Mouse (Mus musculus): ENCODE data around the gene Ckmt2.

The Ckmt2 gene

GRCm38 (mm10) chr13:91877350-91877749 is 665 bp upstream of the Ckmt2 start:
- ChIA-PET POLR2A (no interaction called here), CTCF (no interaction called here)

GRCm38 (mm10) chr13:91875581-91875980 is 1.1 kb downstream of the Ckmt2 start:
- POLR2A ChIA-PET: no interaction called here
- CTCF ChIA-PET: no interaction called here

- CTCF ChIA-PET: no interaction called here
- POLR2A ChIA-PET: no interaction called here
Observed at GRCm38 (mm10) chr13:91874565-91874964, 2.1 kb downstream of the Ckmt2 start.

GRCm38 (mm10) chr13:91873734-91874329 is 2.9 kb downstream of the Ckmt2 start:
- CTCF ChIA-PET: no interaction called here
- POLR2A ChIA-PET: interaction anchor here in 1 of 4 experiments (0.6 kb wide), 1 partner anchor 968 kb away, joined by 3 read pairs; no protein-coding TSS in a partner anchor

DNA sequence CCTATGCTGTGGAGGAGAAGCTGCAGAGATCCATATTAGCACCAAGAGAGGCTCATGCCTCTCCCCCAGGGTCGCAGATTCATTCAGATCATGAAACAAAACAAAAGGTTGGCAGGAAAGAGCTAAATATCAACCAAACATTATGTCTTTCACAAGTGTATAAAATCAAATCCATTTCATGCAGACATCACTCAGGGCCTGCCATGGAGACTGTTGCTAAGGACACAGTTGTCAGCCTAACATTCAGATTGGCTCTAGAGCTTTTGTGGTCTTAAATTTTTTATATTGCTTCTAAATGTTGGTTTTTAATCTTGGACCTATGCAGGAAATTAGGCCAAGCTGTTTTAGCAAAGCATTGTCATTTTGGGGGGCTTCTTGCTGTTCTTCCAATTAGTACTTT is 8.1 kb downstream of the Ckmt2 start:
- ChIA-PET POLR2A (no interaction called here), CTCF (interaction anchor here in 1 of 4 experiments (1.1 kb wide), 1 partner anchor 14 kb away, joined by 3 read pairs; no protein-coding TSS in a partner anchor)

DNA sequence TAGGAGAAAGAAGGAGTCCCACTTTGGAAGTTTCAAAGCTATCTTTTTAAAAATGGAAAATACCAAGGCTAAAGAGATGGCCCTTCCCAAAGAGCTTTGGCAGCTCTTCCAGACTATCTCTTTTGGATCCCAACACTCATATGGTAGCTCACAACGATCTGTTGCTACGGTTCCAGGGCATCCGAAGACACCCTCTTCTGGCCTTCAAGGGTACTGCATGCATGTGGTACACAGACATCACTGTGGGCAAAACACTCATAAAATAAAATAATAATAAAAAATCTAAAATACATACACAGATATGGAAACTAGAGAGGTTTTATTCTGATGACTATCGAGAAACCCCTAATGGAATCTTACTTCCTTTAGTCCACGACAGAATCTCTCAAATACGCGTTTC is 17.9 kb downstream of the Ckmt2 start:
- ChIA-PET CTCF (interaction anchor here in 3 of 4 experiments (0.6 to 3.0 kb wide), 13 partner anchors 9 to 182 kb away, joined by 3 to 19 read pairs (median 4); no protein-coding TSS in a partner anchor), POLR2A (interaction anchor here in 1 of 4 experiments (1.7 kb wide), 1 partner anchor 79 kb away, joined by 3 read pairs; no protein-coding TSS in a partner anchor)

DNA sequence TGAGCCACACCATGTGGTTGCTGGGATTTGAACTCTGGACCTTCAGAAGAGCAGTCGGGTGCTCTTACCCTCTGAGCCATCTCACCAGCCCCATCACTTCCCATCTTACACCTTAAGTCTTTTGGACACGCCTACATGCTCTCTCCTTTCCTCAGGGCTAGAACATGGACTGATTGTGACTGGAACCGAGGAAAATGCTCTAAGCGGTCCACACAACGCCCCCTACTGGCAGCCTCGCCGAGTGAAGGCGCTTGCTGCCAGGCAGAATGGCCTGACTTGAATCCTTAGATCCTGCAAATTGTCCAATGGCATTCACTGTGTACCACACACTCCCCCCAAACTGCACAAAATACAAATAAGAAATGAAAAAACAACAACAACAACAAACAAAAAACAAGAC is 19.3 kb downstream of the Ckmt2 start:
- POLR2A ChIA-PET: interaction anchor here in 1 of 4 experiments (1.7 kb wide), 1 partner anchor 78 kb away, joined by 3 read pairs; no protein-coding TSS in a partner anchor
- CTCF ChIA-PET: interaction anchor here in 1 of 4 experiments (1.8 to 3.0 kb wide), 2 partner anchors 50 to 134 kb away, joined by 4 to 19 read pairs; no protein-coding TSS in a partner anchor

- CTCF ChIA-PET: interaction anchor here in 1 of 4 experiments (1.5 kb wide), 1 partner anchor 131 kb away, joined by 3 read pairs; no protein-coding TSS in a partner anchor
Observed at GRCm38 (mm10) chr13:91854412-91854811, 22.3 kb downstream of the Ckmt2 start.

DNA sequence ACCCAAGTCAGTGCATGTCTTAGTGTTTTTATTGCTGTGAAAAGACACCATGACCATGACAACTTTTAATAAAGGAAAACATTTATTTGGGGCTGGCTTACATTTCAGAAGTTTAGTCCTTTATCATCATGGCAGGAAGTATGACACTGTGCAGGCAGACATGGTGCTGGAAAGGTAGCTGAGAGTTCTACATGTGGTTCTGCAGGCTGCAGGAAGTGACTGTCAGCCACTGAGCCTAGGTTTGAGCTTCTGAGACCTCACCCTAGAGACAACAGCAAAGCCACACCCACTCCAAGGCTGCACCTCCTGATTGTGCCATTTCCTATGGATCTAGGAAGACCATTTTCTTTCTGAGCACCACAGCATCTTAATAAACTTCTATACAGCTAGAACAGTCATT is 48.8 kb downstream of the Ckmt2 start:
- CTCF ChIA-PET: no interaction called here
- POLR2A ChIA-PET: no interaction called here

More at GRCm38 (mm10) chr13:91854412-91854811, 22.3 kb downstream of the Ckmt2 start:
- POLR2A ChIA-PET: interaction anchor here in 1 of 4 experiments (1.1 kb wide), 1 partner anchor 46 kb away, joined by 7 read pairs; no protein-coding TSS in a partner anchor

DNA sequence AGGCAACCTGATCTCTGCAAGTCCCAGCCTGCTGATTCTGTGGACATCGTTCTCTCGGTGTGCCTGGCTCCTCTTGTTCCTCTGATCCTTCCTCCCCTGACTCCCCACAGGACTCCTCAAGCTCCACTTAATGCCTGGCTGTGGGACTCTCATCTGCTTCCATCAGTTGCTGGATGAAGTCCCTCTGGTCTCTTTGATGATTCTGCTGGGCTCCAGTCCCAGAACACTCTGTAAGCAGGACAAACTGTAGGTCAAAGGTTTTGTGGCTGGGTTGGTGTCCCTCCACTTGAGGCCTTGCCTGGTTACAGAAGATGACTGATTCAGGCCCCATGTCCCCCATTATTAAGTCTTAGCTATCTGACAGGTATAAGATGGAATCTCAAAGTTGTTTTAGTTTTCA is 50.6 kb downstream of the Ckmt2 start:
- ChIA-PET CTCF (interaction anchor here in 1 of 4 experiments (0.6 kb wide), 1 partner anchor 391 kb away, joined by 3 read pairs; no protein-coding TSS in a partner anchor), POLR2A (no interaction called here)

GRCm38 (mm10) chr13:91824845-91825550 is 51.7 kb downstream of the Ckmt2 start:
- POLR2A ChIA-PET: interaction anchor here in 1 of 4 experiments (1.7 to 2.0 kb wide), 2 partner anchors 15 to 17 kb away, joined by 8 read pairs; partner anchors contain the start of gene Zcchc9
- CTCF ChIA-PET: interaction anchor here in 1 of 4 experiments (2.0 kb wide), 1 partner anchor 15 kb away, joined by 6 read pairs; no protein-coding TSS in a partner anchor

- ChIA-PET POLR2A (interaction anchor here in 1 of 4 experiments (1.7 to 2.0 kb wide), 2 partner anchors 14 to 16 kb away, joined by 8 read pairs; partner anchors contain the start of gene Zcchc9), CTCF (interaction anchor here in 1 of 4 experiments (2.0 kb wide), 1 partner anchor 14 kb away, joined by 6 read pairs; no protein-coding TSS in a partner anchor)
Observed at GRCm38 (mm10) chr13:91823735-91824134, 53.0 kb downstream of the Ckmt2 start.

DNA sequence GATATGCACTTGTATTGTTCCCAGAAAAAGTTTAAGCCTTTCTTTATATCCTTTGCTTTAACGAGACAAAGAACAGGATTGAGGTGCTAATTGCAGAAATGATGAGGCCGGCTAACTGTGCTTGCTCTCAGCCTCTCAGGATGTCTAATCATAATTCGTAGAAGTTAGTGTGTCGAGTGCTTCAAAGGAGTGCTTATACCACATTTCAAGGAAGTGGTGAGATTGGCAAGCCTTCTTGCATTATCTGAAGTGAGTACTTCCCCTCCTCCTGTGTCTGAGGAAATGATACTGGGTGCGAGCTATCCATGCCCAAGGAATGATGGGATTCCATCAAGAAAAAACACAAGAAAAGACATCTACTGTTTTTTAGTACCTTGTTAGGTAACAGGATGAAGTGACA is 62.0 kb downstream of the Ckmt2 start:
- ChIA-PET POLR2A (no interaction called here), CTCF (no interaction called here)

DNA sequence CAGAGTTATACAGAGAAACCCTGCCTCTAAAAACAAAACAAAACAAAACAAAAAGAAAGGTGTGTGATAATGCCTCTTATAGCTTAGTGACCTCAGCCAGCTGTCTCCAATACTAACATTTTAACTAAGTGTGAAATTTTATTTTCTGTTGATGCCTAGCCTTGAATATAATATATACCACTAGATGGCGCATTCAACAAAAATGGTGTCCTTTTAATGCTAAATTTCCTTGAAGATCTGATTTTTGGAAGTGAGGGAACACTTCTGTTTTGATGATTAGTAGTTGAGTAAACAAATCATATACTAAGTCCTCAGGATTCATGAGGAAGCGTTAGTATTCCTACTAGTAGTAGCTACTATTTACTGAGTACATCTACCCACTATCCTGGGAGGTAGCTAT is 67.2 kb downstream of the Ckmt2 start:
- POLR2A ChIA-PET: interaction anchor here in 2 of 4 experiments (0.9 to 2.7 kb wide), 6 partner anchors 12 to 885 kb away, joined by 3 to 12 read pairs (median 3); partner anchors contain the start of genes Dhfr (in 1 of the 2) and Msh3 (in 1 of the 2)
- CTCF ChIA-PET: interaction anchor here (0.8 to 1.5 kb wide), 5 partner anchors 15 to 500 kb away, joined by 3 to 7 read pairs (median 5); no protein-coding TSS in a partner anchor

GRCm38 (mm10) chr13:91807874-91808575 is 68.7 kb downstream of the Ckmt2 start:
- POLR2A ChIA-PET: interaction anchor here (0.6 to 2.7 kb wide), 13 partner anchors 10 to 722 kb away, joined by 3 to 12 read pairs (median 4); partner anchors contain the start of genes Dhfr (in 1 of the 4) and Msh3 (in 1 of the 4)
- CTCF ChIA-PET: interaction anchor here in 1 of 4 experiments (0.9 kb wide), 2 partner anchors 50 to 797 kb away, joined by 3 read pairs; no protein-coding TSS in a partner anchor

DNA sequence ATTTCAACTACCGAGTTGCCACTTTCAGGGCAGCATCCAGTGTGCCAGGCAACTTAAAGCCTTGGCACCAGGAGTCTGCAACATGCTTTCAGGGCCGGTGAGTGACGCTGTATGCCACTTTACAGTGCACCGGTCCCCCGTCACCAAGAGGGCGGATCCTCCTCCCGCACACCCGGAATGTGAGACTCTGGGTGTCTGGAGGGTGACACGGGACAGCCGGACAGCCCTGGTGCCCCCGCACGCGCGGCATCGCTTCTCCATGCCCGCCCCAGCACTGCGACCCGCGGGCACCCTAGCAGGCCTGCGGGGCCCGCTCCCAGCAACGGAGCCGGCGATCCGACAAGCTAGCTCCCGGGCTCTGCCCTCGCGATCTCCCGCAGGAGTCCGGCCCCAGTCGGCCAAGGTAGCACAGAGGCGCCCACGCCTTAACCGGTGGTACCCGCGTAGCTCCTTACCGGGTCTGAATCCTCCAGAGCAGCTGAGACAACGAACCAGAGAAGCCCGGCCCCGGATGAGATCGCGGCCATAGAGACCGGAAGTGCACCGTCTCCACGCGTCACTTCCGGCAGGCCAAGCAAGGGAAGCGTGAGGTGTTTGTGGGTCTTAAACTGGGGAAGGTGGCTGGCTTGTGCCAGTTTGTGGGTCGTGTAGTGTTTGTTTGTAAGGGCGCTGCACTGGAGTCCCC is 69.4 kb downstream of the Ckmt2 start, which contains the start of gene Zcchc9:
TSS of gene Zcchc9 (minus strand) at position 551 of the 685 bp plus-strand sequence.
- POLR2A ChIA-PET: interaction anchor here (0.5 to 2.7 kb wide), 15 partner anchors 9 to 1586 kb away, joined by 3 to 12 read pairs (median 4); partner anchors contain the start of genes Dhfr (in 1 of the 4) and Msh3 (in 1 of the 4)
- CTCF ChIA-PET: interaction anchor here in 1 of 4 experiments (0.9 kb wide), 1 partner anchor 798 kb away, joined by 3 read pairs; no protein-coding TSS in a partner anchor
